Mouse (Mus musculus): ENCODE measurements around the gene Fgd6. TPM values are rescaled to one million over a fixed set of nuclear protein-coding genes. Genes with fewer than 3 reads are reported as not detected.

The Fgd6 gene
- 1.4 and 1.8 TPM in 2 replicates for total RNA-seq (2015)
- total RNA-seq (2017) = 1.1 and 1.5 TPM in 2 replicates

GRCm38 (mm10) chr10:94035658-94036374 lies at the start of gene Fgd6, which contains the start of gene Vezt:
Gene Fgd6, plus strand, starts transcription at chr10:94036001.
Gene Vezt, minus strand, starts transcription at chr10:94035817.
- ATAC-seq (ENCODE audit: poor library complexity, severe bottlenecking) = peak; percentile 88

DNA sequence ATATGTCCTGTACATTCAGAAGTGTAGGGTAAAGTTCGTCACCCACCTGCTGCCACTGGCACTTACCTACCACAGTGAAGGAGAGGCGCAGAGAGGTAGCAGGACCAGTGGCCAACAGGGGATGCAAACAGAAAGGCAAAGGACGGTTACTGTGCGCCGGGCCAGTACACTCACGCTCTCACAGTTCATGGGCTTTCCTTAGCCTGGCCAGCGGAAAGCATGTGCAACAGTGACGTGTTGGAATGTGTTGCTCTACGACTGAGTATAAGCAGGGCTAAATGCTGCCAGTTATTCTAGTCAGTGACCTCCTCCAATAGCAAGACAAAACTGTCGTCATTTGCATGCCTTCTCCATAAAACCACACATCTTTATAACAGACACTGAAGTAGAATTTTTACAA lies 41.7 kb upstream of the Fgd6 start:
- ATAC-seq (ENCODE audit: poor library complexity, severe bottlenecking) = no peak

- no peak for ATAC-seq (ENCODE audit: poor library complexity, severe bottlenecking)
These were observed 40.7 kb upstream of the Fgd6 start for GRCm38 (mm10) chr10:93995100-93995499.

- no peak for ATAC-seq (ENCODE audit: poor library complexity, severe bottlenecking)
These were observed 36.4 kb upstream of the Fgd6 start for GRCm38 (mm10) chr10:93999357-93999756.

- ATAC-seq (ENCODE audit: poor library complexity, severe bottlenecking) = peak; percentile 77
These were observed 35.6 kb upstream of the Fgd6 start for GRCm38 (mm10) chr10:94000223-94000622.

DNA sequence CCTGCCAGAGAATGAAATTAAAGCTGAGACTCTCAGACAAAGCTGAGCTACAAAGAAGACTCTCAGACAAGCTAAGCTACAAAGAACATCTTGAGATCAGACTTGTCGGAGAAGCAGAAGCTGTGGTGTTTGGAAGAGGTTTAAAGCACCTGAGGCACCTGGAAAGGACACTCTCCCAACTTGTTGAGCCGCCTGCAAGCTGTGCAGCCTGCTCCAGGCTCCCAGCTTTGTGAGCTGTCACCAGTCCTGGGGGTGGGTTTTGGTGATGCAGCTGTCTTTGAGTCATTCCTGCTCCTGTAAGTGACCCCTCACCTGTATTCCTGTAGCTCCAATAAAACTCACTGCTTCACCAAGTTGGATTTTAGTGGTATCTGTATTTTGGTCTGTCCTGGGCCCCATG lies 27.4 kb upstream of the Fgd6 start:
- no peak for ATAC-seq (ENCODE audit: poor library complexity, severe bottlenecking)

DNA sequence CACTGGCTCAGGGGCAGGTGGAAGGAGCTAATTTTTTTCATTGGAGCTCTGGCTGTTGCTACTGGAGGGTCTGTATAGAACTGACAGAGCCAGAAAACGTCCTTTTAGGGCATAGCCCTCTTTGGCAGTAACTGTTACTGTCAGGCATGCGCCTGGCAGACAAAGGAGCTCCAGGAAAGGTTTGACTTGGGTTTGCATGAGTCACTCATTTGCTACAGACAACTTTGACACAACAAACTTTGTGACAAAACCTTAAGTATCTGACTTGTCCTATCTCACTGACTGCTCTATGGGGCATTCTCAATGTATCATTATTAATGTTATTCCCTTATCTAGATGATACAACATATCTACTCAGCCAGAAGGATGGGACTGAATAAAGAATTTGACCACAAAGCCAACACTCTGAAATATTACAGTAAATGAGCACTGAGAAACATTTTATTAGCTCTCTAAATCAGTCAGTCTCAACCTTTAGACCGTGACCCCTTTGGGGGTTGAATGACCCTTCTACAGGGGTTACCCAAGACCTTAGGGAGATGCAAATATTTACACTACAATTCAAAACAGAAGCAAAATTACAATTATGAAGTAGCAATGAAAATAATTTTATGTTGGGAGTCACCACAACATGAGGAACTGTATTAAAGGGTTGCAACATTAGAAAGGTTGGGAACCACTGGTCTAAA lies 25.7 kb upstream of the Fgd6 start:
- ATAC-seq (ENCODE audit: poor library complexity, severe bottlenecking) = no peak

DNA sequence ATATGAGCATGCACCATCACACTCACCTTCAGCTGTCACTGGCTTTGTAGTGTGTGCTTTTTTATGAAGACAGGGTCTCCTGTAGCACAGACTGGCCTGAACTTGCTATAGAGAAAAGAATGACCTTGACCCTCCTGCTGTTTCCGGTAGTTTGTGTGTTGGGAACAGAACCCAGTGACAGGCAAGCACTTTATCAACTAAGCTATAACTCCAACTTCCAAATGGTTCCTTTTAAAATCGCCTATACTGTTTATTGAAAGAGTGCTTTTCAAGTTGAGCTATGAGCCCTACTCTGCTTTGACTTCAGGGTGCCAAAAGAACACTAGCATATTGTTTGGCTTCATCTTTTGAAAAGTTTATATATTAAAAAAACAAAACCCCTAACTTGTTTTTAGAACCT lies 24.8 kb upstream of the Fgd6 start:
- no peak for ATAC-seq (ENCODE audit: poor library complexity, severe bottlenecking)

- peak; percentile 89 for ATAC-seq (ENCODE audit: poor library complexity, severe bottlenecking)
These were observed 22.6 kb upstream of the Fgd6 start for GRCm38 (mm10) chr10:94013196-94013595.

- no peak for ATAC-seq (ENCODE audit: poor library complexity, severe bottlenecking)
These were observed 21.6 kb upstream of the Fgd6 start for GRCm38 (mm10) chr10:94014200-94014599.

DNA sequence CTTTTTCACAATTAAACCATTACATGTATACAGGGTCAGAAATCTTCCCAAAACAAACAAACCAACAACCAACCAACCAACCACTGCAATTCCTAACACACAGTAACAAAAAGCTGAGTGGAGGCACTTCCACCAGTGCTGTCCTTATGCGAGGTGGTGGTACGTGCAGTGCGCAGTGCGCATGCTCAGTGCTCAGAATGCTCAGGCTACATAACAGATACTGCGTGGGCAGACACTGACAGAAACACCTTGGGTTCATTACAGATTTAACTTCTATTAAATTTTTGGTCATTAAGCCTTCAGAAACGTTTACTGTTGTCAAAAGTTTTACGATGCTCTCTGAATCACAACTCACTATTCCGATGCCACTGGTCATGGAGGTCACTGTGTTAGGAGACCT lies 18.3 kb upstream of the Fgd6 start:
- ATAC-seq (ENCODE audit: poor library complexity, severe bottlenecking) = no peak

- 0 out of 2 replicates have a peak, but pooled peaks have one; percentile 33 for ATAC-seq (ENCODE audit: poor library complexity, severe bottlenecking)
These were observed 15.2 kb upstream of the Fgd6 start for GRCm38 (mm10) chr10:94020587-94020986.

DNA sequence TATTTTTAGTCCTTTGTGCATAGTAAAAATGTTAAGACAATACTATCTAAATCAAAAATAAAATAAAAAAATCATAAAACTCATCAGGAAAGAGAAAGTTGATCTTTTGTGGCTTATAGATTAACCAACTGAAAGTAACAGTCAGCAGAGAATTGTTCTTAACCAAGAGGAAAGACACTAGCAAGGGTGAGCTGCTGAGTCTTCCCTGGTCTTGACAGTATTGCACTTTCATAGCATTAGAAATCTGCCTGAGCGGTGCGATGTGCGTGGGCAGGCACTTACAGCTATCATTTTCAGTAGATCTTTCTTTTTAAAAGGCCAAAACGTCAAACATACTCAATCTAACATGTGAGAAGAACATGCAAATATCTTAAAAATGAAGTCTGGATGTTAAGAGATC lies 14.7 kb upstream of the Fgd6 start:
- no peak for ATAC-seq (ENCODE audit: poor library complexity, severe bottlenecking)

- ATAC-seq (ENCODE audit: poor library complexity, severe bottlenecking) = no peak
These were observed 10.7 kb upstream of the Fgd6 start for GRCm38 (mm10) chr10:94025079-94025478.

DNA sequence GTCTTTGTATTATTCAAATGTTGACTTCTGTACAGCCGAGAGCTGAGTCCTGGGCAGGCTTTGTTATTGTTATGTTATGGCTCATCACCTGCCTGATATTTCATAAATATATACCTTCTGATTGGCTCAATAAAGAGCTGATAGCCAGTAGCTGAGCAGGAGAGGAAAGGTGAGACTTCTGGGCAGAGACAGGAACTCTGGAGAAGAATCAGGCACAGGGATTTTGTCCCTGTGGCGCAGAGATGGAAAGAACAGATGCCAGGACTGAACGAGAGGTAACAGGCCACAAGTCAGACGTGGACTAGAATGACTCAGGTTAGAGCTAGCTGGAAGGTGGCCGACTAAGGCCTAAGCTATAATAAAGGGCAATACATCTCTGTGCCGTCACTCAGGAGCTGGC lies 7.3 kb upstream of the Fgd6 start:
- ATAC-seq (ENCODE audit: poor library complexity, severe bottlenecking) = no peak

- no peak for ATAC-seq (ENCODE audit: poor library complexity, severe bottlenecking)
These were observed 4.6 kb upstream of the Fgd6 start for GRCm38 (mm10) chr10:94031164-94031563.

- ATAC-seq (ENCODE audit: poor library complexity, severe bottlenecking) = peak; percentile 46
These were observed 734 bp upstream of the Fgd6 start for GRCm38 (mm10) chr10:94034876-94035657.

GRCm38 (mm10) chr10:94036375-94036758 lies 566 bp downstream of the Fgd6 start:
- ATAC-seq (ENCODE audit: poor library complexity, severe bottlenecking) = no peak; the same call in 1 of the 2 replicates

- ATAC-seq (ENCODE audit: poor library complexity, severe bottlenecking) = no peak
These were observed 1.4 kb downstream of the Fgd6 start for GRCm38 (mm10) chr10:94037196-94037595.

DNA sequence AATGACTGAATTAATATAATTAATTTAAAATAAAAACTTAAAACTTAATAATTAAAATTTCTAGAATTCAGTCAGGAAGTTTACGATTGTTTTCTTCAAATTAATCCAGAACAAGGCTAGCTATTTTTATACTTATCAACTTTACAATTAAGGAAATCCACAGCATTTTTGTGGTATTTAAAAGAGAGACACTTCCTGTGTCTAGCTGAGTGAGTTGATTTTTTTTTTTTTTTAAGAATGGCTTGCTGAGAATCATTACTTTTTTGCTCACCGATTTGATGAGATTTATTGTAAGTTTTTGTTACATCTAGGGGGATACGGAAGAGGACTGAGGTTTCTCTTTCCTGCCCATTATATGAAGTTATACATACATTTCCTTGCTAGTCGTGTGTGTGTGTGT lies 1.8 kb downstream of the Fgd6 start:
- no peak for ATAC-seq (ENCODE audit: poor library complexity, severe bottlenecking)
